Mouse (Mus musculus): Measurements from ENCODE around the gene Cdc26. TPM values are rescaled to one million over a fixed set of nuclear protein-coding genes. Genes with fewer than 3 reads are reported as not detected.

The Cdc26 gene
- polyA plus RNA-seq (2014; fragmentation: Nextera tagmentation; extraction: Ambion mirVana), result 85.6 and 93.0 TPM in 2 replicates

DNA sequence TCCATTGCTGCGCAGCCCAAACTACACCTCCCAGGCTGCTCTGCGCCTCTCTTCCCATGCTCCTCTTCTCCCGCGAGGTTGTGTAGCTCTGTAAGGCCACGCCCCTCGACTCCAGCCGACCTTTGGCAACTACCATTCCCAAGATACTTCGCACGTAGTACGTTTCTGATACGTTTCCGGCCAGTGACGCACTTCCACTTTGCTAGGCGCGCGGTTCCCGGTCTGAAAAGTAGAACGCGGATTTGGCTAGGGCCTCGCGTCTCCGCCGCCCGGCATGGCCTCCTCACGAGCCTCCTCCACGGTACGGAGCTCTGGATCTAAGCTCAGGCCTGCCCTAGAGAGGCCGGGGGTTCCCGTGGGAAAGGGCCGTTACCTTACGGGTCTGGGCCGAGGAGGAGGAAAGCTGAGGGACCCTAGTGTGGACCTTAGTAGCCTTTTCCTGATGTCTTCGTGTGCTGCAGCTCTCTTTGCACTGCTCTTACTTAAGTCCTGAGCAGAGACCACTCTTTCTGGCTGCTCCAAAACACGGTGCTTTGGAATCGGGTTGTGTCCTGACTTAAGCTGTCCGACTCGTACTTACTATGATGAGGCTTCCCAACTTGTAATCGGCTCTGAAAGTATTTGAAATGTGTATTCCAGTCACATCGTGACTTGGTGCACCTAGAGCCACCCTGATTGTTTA is at the start of gene Cdc26, which contains the start of gene Prpf4:
Gene Cdc26 (minus strand): TSS at position 42 of the 682 bp plus-strand sequence.
Gene Prpf4 (plus strand): TSS at position 197 of the 682 bp plus-strand sequence.
- Histone ChIP-seq H3K36me3 (ENCODE audit: control insufficient read depth, insufficient read depth, low read length) (peaks cover 43% of the 10 kb centered on the region), H3K27ac (replicated peaks in 1 of 2; ENCODE audit: control insufficient read depth in 1 of 2, insufficient read depth in 1 of 2, low read depth in 2 of 2, low read length in 2 of 2) (peak within 1 kb of the TSS; percentile 87 to 94), H3K9me3 (ENCODE audit: control insufficient read depth, low read length) (no peaks in the 10 kb centered on the region), H3K27me3 (ENCODE audit: control insufficient read depth, insufficient read depth, low read length) (no peaks in the 10 kb centered on the region), H3K4me2 (ENCODE audit: low read length) (peak within 1 kb of the TSS; percentile 89), H3K9ac (ENCODE audit: low read length) (peak within 1 kb of the TSS; percentile 91), H3K4me3 (ENCODE audit: control insufficient read depth in 1 of 2, insufficient read depth in 1 of 2, low read depth in 1 of 2, low read length in 2 of 2) (peak within 1 kb of the TSS; percentile 81 to 95), H3K4me1 (ENCODE audit: control insufficient read depth in 2 of 2, insufficient read depth in 2 of 2, low read length in 2 of 2) (peaks cover 5 to 23% of the 10 kb centered on the region in 2 experiments)
- under 1% methylated on average over 39 of the region's 39 CpGs for WGBS
- ATAC-seq (ENCODE audit: insufficient number of reproducible peaks, insufficient read depth, low FRiP score, low read depth), result peak; percentile 99

DNA sequence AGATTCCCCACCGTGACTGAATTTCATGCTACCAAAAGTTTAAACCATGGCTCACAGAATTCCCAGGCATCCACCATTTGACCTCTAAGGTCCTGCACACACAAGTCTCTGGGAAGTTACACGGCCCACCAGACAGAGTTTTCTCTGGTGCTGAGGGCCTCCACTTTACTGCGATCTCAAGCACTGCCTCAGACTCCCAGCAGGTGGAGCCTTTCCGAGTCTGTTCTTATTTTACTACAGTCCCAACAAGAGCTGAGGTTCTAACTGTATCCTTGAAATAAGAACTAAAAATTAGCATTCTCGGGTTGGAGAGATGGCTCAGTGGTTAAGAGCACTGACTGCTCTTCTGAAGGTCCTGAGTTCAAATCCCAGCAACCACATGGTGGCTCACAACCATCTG is 46.6 kb upstream of the Cdc26 start:
- Histone ChIP-seq H3K27me3 (ENCODE audit: control insufficient read depth, insufficient read depth, low read length) (no peaks in the 10 kb centered on the region), H3K4me1 (ENCODE audit: control insufficient read depth in 2 of 2, insufficient read depth in 2 of 2, low read length in 2 of 2) (no peaks in the 10 kb centered on the region; a peak in 1 of 4 replicates), H3K9me3 (ENCODE audit: control insufficient read depth, low read length) (no peaks in the 10 kb centered on the region), H3K4me2 (ENCODE audit: low read length) (no peak overlapping the region), H3K36me3 (ENCODE audit: control insufficient read depth, insufficient read depth, low read length) (no peaks in the 10 kb centered on the region), H3K27ac (replicated peaks in 1 of 2; ENCODE audit: control insufficient read depth in 1 of 2, insufficient read depth in 1 of 2, low read depth in 2 of 2, low read length in 2 of 2) (no peak overlapping the region), H3K4me3 (ENCODE audit: control insufficient read depth in 1 of 2, insufficient read depth in 1 of 2, low read depth in 1 of 2, low read length in 2 of 2) (no peak overlapping the region), H3K9ac (ENCODE audit: low read length) (no peak overlapping the region)
- WGBS, result 46% methylated on average over 5 of the region's 5 CpGs
- ATAC-seq (ENCODE audit: insufficient number of reproducible peaks, insufficient read depth, low FRiP score, low read depth), result no peak

DNA sequence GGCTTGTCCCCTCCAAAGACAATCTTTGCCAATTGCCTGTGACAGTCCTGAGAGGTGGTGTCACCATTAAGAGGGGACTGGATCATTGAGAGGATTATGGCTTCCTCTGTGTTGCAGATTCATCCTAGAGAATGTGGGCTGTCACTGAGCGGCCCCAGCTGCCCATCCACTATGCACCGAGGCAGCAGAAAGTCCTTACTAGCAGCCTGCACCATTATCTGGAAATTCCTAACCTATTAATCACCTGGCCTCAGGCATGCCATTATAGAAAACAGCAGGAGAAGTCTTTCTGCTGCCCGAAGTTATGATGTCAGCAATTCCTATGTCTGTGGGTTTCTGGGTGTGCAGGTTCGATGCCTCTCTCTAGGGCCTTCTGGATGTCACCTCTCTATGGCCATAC is 32.5 kb upstream of the Cdc26 start:
- Histone ChIP-seq H3K36me3 (ENCODE audit: control insufficient read depth, insufficient read depth, low read length) (no peaks in the 10 kb centered on the region), H3K4me3 (ENCODE audit: control insufficient read depth in 1 of 2, insufficient read depth in 1 of 2, low read depth in 1 of 2, low read length in 2 of 2) (no peak overlapping the region), H3K9me3 (ENCODE audit: control insufficient read depth, low read length) (no peaks in the 10 kb centered on the region), H3K4me1 (ENCODE audit: control insufficient read depth in 2 of 2, insufficient read depth in 2 of 2, low read length in 2 of 2) (no peaks in the 10 kb centered on the region), H3K4me2 (ENCODE audit: low read length) (no peak overlapping the region), H3K9ac (ENCODE audit: low read length) (no peak overlapping the region), H3K27me3 (ENCODE audit: control insufficient read depth, insufficient read depth, low read length) (no peaks in the 10 kb centered on the region), H3K27ac (replicated peaks in 1 of 2; ENCODE audit: control insufficient read depth in 1 of 2, insufficient read depth in 1 of 2, low read depth in 2 of 2, low read length in 2 of 2) (no peak overlapping the region)
- ATAC-seq (ENCODE audit: insufficient number of reproducible peaks, insufficient read depth, low FRiP score, low read depth), result no peak
- 44% methylated on average over 4 of the region's 4 CpGs for WGBS

DNA sequence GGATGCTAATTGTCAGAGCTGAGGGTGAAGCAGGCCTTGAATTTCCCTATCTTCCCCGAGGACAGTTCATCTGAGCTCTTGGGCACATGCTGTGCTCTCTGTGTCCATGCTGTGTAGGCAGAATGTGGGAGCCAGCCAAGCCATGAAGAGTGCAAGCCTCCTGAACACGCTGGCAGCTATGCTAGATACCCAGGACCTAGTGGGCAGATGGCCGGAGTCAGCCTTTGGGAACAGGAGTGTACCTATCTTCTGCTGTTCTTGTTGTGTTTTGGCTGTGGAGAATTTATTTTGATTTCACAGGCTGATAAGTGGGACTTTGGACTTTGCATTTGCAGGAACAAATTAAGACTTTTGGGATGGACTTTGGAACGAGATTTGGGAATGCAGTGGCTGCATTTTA is 32.1 kb upstream of the Cdc26 start:
- Histone ChIP-seq H3K4me1 (ENCODE audit: control insufficient read depth in 2 of 2, insufficient read depth in 2 of 2, low read length in 2 of 2) (no peaks in the 10 kb centered on the region), H3K27me3 (ENCODE audit: control insufficient read depth, insufficient read depth, low read length) (no peaks in the 10 kb centered on the region), H3K36me3 (ENCODE audit: control insufficient read depth, insufficient read depth, low read length) (no peaks in the 10 kb centered on the region), H3K27ac (replicated peaks in 1 of 2; ENCODE audit: control insufficient read depth in 1 of 2, insufficient read depth in 1 of 2, low read depth in 2 of 2, low read length in 2 of 2) (no peak overlapping the region), H3K9me3 (ENCODE audit: control insufficient read depth, low read length) (no peaks in the 10 kb centered on the region), H3K9ac (ENCODE audit: low read length) (no peak overlapping the region), H3K4me3 (ENCODE audit: control insufficient read depth in 1 of 2, insufficient read depth in 1 of 2, low read depth in 1 of 2, low read length in 2 of 2) (no peak overlapping the region), H3K4me2 (ENCODE audit: low read length) (no peak overlapping the region)
- no peak for ATAC-seq (ENCODE audit: insufficient number of reproducible peaks, insufficient read depth, low FRiP score, low read depth)
- WGBS, result 70% methylated on average over 4 of the region's 4 CpGs

DNA sequence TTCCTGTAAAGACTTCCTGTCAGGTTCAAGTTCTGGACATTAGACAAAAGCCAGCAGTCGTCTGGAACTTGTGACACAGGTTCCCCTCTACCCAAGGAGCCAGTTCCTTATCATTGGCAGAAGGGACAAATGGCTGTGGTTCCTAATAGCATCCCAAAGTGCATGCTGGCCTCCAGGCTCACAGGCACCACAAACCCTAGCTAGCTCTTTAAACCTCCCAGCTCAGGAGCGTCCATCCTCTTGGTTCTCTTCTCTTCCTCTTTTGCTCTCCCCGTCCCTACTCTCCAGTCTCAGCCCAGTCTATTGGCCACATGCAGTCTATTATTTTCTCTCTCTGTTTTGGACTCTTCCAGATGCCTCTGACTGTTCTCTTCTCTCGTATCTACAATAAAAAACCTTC is 31.4 kb upstream of the Cdc26 start:
- no peaks in the 10 kb centered on the region for H3K9me3 ChIP-seq (ENCODE audit: control insufficient read depth, low read length)
- no peaks in the 10 kb centered on the region for H3K27me3 ChIP-seq (ENCODE audit: control insufficient read depth, insufficient read depth, low read length)
- no peak for ATAC-seq (ENCODE audit: insufficient number of reproducible peaks, insufficient read depth, low FRiP score, low read depth)
- no peaks in the 10 kb centered on the region for H3K36me3 ChIP-seq (ENCODE audit: control insufficient read depth, insufficient read depth, low read length)
- H3K4me1 ChIP-seq (ENCODE audit: control insufficient read depth in 2 of 2, insufficient read depth in 2 of 2, low read length in 2 of 2), result no peaks in the 10 kb centered on the region
- no peak overlapping the region for H3K27ac ChIP-seq (replicated peaks in 1 of 2; ENCODE audit: control insufficient read depth in 1 of 2, insufficient read depth in 1 of 2, low read depth in 2 of 2, low read length in 2 of 2)
- no peak overlapping the region for H3K4me2 ChIP-seq (ENCODE audit: low read length)
- no peak overlapping the region for H3K9ac ChIP-seq (ENCODE audit: low read length)
- 58% methylated on average over 4 of the region's 4 CpGs for WGBS
- H3K4me3 ChIP-seq (ENCODE audit: control insufficient read depth in 1 of 2, insufficient read depth in 1 of 2, low read depth in 1 of 2, low read length in 2 of 2), result no peak overlapping the region

DNA sequence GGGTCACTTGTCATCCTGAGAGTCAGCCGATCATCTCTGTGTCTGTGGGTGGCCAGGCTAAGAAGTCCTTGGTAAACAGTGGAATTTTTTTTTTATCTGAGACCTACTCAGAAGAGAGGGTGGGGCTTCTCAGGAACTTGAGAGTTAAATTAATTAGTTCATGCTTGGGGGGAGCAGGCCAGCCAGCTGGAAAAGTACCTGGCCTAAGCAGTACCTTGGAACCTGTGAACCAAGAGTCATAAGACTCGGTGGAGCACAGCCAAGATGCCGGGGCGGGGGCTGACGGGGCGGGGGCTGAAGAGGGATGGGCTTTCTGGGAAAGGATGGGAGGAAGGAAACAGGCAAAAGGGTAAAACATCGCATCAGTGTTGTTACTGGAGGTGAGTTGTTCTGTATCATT is 29.4 kb upstream of the Cdc26 start:
- Histone ChIP-seq H3K36me3 (ENCODE audit: control insufficient read depth, insufficient read depth, low read length) (no peaks in the 10 kb centered on the region), H3K27me3 (ENCODE audit: control insufficient read depth, insufficient read depth, low read length) (no peaks in the 10 kb centered on the region), H3K9me3 (ENCODE audit: control insufficient read depth, low read length) (no peaks in the 10 kb centered on the region), H3K9ac (ENCODE audit: low read length) (no peak overlapping the region), H3K4me3 (ENCODE audit: control insufficient read depth in 1 of 2, insufficient read depth in 1 of 2, low read depth in 1 of 2, low read length in 2 of 2) (no peak overlapping the region), H3K4me2 (ENCODE audit: low read length) (no peak overlapping the region), H3K27ac (replicated peaks in 1 of 2; ENCODE audit: control insufficient read depth in 1 of 2, insufficient read depth in 1 of 2, low read depth in 2 of 2, low read length in 2 of 2) (no peak overlapping the region), H3K4me1 (ENCODE audit: control insufficient read depth in 2 of 2, insufficient read depth in 2 of 2, low read length in 2 of 2) (no peaks in the 10 kb centered on the region)
- ATAC-seq (ENCODE audit: insufficient number of reproducible peaks, insufficient read depth, low FRiP score, low read depth), result no peak
- 89% methylated on average over 7 of the region's 7 CpGs for WGBS

DNA sequence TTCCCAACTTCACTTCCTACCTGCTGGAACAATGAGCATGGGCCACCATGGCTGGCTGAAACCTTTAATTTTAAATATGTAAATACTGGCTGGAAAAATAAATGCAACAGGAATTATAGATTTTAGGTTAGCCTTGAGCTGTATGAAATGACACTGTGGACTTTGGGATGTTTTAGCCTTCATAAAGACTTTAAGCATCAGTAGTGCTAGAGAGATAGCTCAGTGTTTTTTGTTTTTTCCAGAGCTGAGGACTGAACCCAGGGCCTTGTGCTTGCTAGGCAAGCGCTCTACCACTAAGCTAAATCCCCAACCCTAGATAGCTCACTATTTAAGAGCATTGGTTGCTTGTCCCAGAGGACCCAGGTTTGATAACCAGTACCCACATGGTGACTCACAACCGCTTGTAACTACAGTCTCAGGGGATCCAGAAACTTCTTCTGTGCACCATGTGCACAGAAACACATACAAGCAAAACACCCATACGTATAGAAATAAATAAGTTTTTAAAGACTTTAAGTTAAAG is 28.9 kb upstream of the Cdc26 start:
- no peak for ATAC-seq (ENCODE audit: insufficient number of reproducible peaks, insufficient read depth, low FRiP score, low read depth)
- H3K4me3 ChIP-seq (ENCODE audit: control insufficient read depth in 1 of 2, insufficient read depth in 1 of 2, low read depth in 1 of 2, low read length in 2 of 2), result no peak overlapping the region
- WGBS, result 77% methylated on average over 3 of the region's 3 CpGs
- no peaks in the 10 kb centered on the region for H3K4me1 ChIP-seq (ENCODE audit: control insufficient read depth in 2 of 2, insufficient read depth in 2 of 2, low read length in 2 of 2)
- no peaks in the 10 kb centered on the region for H3K36me3 ChIP-seq (ENCODE audit: control insufficient read depth, insufficient read depth, low read length)
- no peak overlapping the region for H3K9ac ChIP-seq (ENCODE audit: low read length)
- H3K27ac ChIP-seq (replicated peaks in 1 of 2; ENCODE audit: control insufficient read depth in 1 of 2, insufficient read depth in 1 of 2, low read depth in 2 of 2, low read length in 2 of 2), result no peak overlapping the region
- no peaks in the 10 kb centered on the region for H3K27me3 ChIP-seq (ENCODE audit: control insufficient read depth, insufficient read depth, low read length)
- no peak overlapping the region for H3K4me2 ChIP-seq (ENCODE audit: low read length)
- no peaks in the 10 kb centered on the region for H3K9me3 ChIP-seq (ENCODE audit: control insufficient read depth, low read length)

DNA sequence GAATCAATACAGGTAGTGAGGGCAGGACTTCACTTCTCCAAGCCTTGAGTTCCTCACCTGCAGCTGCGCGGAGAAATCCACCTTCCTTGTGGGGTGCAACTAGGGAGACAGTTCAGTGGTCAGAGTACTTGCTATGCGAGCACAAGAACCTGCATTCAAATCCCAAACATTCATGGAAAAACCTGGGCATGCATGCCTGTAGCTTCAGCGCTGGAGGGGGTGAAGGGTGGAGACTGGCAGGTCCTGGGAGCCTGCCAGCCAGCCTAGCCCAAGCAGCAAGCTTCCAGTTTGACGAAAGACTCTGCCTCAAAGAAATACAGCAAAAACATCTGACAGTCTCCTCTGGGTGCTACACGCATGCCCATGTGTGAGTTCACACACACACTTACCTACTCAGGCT is 26.6 kb upstream of the Cdc26 start, which contains the start of gene Rnf183:
Gene Rnf183 (minus strand): TSS at position 172 of the 400 bp plus-strand sequence.
- Histone ChIP-seq H3K36me3 (ENCODE audit: control insufficient read depth, insufficient read depth, low read length) (no peaks in the 10 kb centered on the region), H3K4me3 (ENCODE audit: control insufficient read depth in 1 of 2, insufficient read depth in 1 of 2, low read depth in 1 of 2, low read length in 2 of 2) (no peak within 1 kb of the TSS), H3K4me2 (ENCODE audit: low read length) (no peak within 1 kb of the TSS), H3K27me3 (ENCODE audit: control insufficient read depth, insufficient read depth, low read length) (no peaks in the 10 kb centered on the region), H3K9me3 (ENCODE audit: control insufficient read depth, low read length) (no peaks in the 10 kb centered on the region), H3K9ac (ENCODE audit: low read length) (no peak within 1 kb of the TSS), H3K27ac (replicated peaks in 1 of 2; ENCODE audit: control insufficient read depth in 1 of 2, insufficient read depth in 1 of 2, low read depth in 2 of 2, low read length in 2 of 2) (no peak within 1 kb of the TSS), H3K4me1 (ENCODE audit: control insufficient read depth in 2 of 2, insufficient read depth in 2 of 2, low read length in 2 of 2) (no peaks in the 10 kb centered on the region)
- ATAC-seq (ENCODE audit: insufficient number of reproducible peaks, insufficient read depth, low FRiP score, low read depth), result no peak
- 79% methylated on average over 6 of the region's 6 CpGs for WGBS

All from heart, embryonic 14.5 days (tissue).